Mouse (Mus musculus): ENCODE measurements at regions not wholly inside any gene's neighbourhood (a gene's known extent, or its start where the extent isn't known, plus 50 kb on each side); places are given as distances from the start of the nearest gene placed in this dataset.
A peak's percentile ranks its signal among the peaks of the same experiment; 100 is the strongest.

DNA sequence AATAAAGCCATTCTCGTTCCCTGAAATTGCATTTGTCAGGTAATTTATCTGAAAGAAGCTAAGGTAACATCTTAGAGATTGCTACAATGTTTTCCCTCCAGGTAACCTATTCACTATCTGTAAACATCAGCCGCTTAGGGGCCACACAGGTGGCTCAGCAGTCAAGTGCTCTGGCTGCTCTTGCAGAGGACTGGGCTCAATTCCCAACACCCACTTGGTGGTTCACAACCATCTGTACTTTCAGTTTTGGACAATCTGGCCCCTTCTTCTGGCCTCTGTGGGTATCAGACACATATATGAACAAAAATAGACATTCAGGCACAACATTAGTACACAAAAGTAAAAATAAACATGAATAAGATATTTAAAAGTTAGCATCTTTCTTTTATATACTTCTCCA lies 596.4 kb downstream of the Hace1 start:
- no peak for DNase-seq (ENCODE audit: extremely low spot score in 1 of 2, low spot score in 2 of 2)
- no peak for TF ChIP-seq CTCF (IDR thresholded peaks at IDR 0.05)
- intact Hi-C loops (cut with DNase I), result no loop called here
- H3K4me3 ChIP-seq, result no peak overlapping the region
- no peak overlapping the region for H3K27ac ChIP-seq

DNA sequence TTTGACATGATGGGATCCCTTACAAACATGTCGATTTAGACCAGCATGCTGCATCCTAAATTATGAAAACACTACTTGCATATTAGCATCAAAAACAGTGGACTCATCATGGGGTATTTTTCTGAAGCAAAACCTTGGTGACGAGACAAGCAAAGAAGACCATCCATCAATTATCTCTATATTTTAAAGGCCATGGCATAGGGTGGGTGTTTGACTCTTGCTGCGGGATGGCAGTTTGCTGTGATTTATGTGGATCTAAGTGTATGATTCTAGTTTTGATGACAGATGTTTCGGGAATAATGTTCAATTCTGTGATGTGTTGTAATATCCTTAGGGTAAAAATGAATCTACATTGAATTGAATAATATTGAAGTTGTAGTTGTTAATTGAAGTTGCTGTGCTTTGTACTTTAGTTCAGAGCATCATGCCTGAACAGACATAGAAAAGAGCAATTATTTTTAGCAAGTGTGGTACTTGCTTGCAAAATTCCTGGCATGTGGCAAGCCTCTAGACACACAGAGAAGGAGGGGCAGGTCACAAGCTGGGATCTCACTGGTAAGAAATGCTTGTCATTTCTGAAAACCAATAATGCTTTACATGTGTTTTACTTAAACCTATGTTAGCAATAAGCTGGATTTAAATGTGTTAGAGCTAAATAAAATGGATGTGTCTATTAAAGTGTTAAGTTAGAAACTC lies 608.3 kb downstream of the Hace1 start:
- TF ChIP-seq CTCF (IDR thresholded peaks at IDR 0.05), result no peak
- intact Hi-C loops (cut with DNase I), result no loop called here
- H3K4me3 ChIP-seq, result no peak overlapping the region
- no peak for DNase-seq (ENCODE audit: extremely low spot score in 1 of 2, low spot score in 2 of 2)
- H3K27ac ChIP-seq, result no peak overlapping the region

DNA sequence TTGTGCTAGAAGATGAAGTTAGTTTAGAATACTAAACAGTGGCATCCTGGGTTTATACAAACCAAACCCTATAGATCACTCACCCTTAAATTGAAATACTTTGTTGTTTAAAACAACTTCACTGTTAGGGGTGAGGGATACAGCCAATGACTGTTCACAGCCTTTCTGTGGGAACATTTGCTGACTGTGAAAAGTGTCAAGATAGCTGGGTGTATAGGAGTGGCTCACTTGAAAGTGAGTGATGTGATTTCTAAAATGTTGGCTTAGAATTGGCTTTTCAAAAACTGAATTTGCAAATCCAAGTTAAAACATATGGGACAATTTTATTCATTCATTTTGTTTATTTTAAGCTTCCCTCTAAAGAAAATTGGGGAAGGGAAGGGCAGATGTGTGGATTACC lies 616.5 kb downstream of the Hace1 start:
- intact Hi-C loops (cut with DNase I), result no loop called here
- no peak overlapping the region for H3K4me3 ChIP-seq
- TF ChIP-seq CTCF (IDR thresholded peaks at IDR 0.05), result no peak
- no peak overlapping the region for H3K27ac ChIP-seq
- DNase-seq (ENCODE audit: extremely low spot score in 1 of 2, low spot score in 2 of 2), result no peak

DNA sequence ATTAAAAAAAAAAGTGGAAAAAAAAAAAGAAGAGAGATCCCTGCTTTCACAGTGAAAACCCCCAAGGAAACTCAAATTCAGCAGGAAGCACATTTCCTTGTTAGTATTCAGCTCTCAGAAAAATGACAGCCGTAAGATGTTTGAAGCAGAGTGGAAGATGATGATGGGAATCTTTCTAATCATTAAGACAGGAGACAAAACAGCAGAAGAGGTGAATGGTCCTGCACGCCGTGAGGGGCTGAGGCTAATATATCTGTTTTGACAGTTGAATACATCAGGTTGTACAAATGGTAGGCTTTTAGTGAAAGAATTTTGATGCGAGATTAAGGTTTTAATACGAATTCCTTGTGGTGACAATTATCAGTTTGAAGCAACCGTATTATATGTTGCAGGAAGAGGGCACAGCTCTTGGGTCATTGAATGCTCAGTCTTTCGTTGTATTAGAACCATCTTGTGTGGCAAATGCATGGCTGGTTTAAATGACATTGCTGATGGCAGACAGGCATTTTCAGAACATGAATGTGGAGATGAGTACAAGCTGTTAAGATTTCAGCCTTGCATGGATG lies 649.3 kb downstream of the Hace1 start:
- no peak overlapping the region for H3K4me3 ChIP-seq
- DNase-seq (ENCODE audit: extremely low spot score in 1 of 2, low spot score in 2 of 2), result no peak
- intact Hi-C loops (cut with DNase I), result no loop called here
- TF ChIP-seq CTCF (IDR thresholded peaks at IDR 0.05), result no peak
- no peak overlapping the region for H3K27ac ChIP-seq

DNA sequence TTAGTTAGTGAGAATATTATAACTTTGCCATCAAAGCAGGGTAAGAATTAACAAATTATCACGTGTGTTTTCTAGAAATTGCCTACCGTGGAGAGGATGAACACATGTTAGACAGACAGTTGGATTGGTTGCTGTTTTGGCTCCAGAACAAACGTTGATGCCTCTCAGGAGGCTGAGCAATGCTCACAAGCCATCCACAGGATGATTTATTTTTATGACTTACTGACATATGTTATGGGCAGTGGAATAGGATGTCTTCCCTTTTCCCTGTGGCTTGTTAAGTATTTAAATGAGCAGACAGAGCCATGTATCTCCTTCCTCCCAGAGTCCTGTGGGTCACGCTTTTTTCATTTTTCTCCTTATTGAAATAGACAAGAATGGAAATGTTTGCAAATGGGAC lies 652.0 kb downstream of the Hace1 start:
- Histone ChIP-seq H3K27ac (no peak overlapping the region), H3K4me3 (no peak overlapping the region)
- no peak for DNase-seq (ENCODE audit: extremely low spot score in 1 of 2, low spot score in 2 of 2)
- TF ChIP-seq CTCF (IDR thresholded peaks at IDR 0.05), result no peak
- intact Hi-C loops (cut with DNase I), result no loop called here

DNA sequence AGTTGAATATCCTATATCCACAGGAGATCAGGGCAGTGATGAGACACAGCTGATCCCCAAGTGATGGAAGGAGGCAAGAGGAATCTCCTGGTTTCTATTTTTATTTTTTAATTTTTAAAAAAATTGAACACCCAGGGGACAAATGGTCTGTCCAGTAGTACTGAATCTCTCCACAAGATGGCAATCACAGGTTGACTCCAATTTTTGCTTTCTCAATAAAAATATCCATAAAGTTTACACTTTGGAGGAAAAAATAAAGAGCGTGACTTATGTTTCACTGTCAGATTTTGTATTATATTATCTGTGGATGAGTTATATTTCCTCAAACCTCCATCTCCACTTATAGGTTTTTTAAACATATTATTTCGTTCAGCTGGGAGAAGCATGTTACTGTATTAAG lies 658.0 kb downstream of the Hace1 start:
- Histone ChIP-seq H3K4me3 (no peak overlapping the region), H3K27ac (no peak overlapping the region)
- DNase-seq (ENCODE audit: extremely low spot score in 1 of 2, low spot score in 2 of 2), result no peak
- intact Hi-C loops (cut with DNase I), result loop anchor here (5.0 kb wide), 2 partner anchors 178 to 223 kb away; no protein-coding TSS in a partner anchor
- TF ChIP-seq CTCF (IDR thresholded peaks at IDR 0.05), result peak; percentile 78

DNA sequence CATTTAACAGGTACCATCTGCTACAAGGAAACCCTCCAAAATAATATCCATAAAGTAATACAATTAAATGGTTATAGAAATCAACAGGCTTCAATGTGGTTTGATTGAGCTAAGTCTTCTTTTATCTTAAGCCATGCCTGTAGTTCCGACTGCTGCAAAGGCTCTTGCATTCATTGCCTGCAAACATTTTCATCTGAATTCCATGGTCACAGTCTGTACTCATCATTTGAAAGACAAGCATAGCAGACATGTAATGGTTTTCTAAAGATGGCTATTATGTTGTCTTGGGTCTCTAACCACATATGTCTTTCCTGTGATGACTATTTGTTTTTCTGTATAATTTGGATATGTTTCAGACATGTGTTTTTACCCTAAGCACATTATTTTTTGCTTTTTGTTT lies 677.9 kb downstream of the Hace1 start:
- TF ChIP-seq CTCF (IDR thresholded peaks at IDR 0.05), result no peak
- Histone ChIP-seq H3K4me3 (no peak overlapping the region), H3K27ac (no peak overlapping the region)
- DNase-seq (ENCODE audit: extremely low spot score in 1 of 2, low spot score in 2 of 2), result no peak
- intact Hi-C loops (cut with DNase I), result no loop called here

DNA sequence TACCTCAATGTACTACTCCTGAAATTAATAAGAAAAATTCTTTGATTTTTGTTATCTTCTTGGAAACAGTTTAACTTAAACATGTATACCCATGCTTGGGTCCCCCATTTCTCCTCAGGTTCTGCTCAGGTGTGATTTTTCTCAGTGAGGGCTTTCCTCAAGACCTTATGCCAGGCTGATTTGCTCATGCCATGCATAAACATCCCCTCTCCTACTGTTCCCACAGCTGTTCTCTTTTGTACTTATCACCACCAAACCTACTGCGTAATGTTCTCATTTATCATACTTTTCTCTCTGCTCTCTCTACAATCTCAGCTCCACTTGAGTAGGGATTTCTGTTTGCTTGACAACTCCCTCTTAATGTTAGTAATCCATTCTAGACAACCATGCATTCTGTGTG lies 692.1 kb downstream of the Hace1 start:
- Histone ChIP-seq H3K4me3 (no peak overlapping the region), H3K27ac (no peak overlapping the region)
- no peak for TF ChIP-seq CTCF (IDR thresholded peaks at IDR 0.05)
- intact Hi-C loops (cut with DNase I), result no loop called here
- no peak for DNase-seq (ENCODE audit: extremely low spot score in 1 of 2, low spot score in 2 of 2)

DNA sequence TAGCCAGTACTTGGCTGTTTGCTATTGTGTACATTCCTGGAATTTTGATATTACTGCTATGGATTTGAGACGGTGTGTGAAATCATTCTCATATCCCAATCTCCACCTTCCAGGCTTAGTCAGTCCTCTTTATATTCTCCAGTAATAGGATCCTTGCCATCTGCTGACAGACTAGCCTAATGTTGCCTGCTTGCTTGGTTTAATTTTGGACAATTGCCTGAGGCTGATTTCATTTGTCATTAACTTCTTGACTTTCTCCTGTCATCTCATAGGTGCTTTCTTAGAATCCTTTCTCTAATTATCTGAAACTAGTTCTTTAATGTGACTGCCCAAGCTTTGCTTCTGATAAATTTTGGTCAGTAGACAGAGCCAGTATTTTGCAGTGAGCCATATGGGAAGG lies 696.2 kb downstream of the Hace1 start:
- no peak for TF ChIP-seq CTCF (IDR thresholded peaks at IDR 0.05)
- no peak overlapping the region for H3K27ac ChIP-seq
- intact Hi-C loops (cut with DNase I), result no loop called here
- H3K4me3 ChIP-seq, result no peak overlapping the region
- DNase-seq (ENCODE audit: extremely low spot score in 1 of 2, low spot score in 2 of 2), result no peak

DNA sequence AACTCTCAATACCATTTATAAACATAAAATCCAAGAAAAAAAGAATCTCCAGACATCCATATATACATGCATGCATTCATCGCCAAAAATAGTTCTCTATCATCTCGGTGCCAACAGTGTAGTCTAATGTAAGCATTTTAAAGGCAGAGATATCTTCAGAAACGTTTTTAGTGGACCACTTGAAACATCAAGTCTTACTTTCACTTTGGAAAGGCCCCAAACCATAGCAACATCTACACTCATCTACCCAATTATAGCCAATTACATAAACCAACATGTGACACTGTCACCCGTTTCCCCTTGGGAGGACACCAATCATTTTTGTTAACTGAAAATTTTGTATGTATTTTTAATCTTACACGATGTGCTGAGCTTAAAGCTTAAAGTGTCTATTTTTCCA lies 716.7 kb downstream of the Hace1 start:
- H3K4me3 ChIP-seq, result no peak overlapping the region
- H3K27ac ChIP-seq, result peak overlapping the region; percentile 47; the same call in 1 of the 2 replicates
- no peak for TF ChIP-seq CTCF (IDR thresholded peaks at IDR 0.05)
- DNase-seq (ENCODE audit: extremely low spot score in 1 of 2, low spot score in 2 of 2), result no peak
- intact Hi-C loops (cut with DNase I), result no loop called here

DNA sequence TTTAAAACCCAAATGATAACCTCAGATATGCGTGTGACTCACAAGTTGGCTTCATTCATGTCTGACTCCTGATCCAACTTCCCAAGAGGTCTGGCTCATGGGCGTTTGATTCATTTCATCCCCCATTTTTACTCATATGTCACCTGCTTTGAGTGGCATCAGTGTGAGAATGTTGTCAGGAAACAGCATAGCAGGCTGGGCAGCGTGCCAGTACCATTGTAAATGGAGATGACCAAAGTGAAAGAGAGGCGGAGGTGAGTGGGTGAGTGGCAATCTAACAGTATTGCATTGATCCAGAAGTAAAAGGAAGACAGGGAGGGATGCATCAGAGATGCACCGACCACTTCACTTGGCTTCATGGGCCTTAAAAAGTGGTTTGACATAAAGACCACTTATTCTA lies 720.7 kb downstream of the Hace1 start:
- DNase-seq (ENCODE audit: extremely low spot score in 1 of 2, low spot score in 2 of 2), result peak in 1 of 2 experiments; percentile 18
- TF ChIP-seq CTCF (IDR thresholded peaks at IDR 0.05), result no peak
- intact Hi-C loops (cut with DNase I), result no loop called here

DNA sequence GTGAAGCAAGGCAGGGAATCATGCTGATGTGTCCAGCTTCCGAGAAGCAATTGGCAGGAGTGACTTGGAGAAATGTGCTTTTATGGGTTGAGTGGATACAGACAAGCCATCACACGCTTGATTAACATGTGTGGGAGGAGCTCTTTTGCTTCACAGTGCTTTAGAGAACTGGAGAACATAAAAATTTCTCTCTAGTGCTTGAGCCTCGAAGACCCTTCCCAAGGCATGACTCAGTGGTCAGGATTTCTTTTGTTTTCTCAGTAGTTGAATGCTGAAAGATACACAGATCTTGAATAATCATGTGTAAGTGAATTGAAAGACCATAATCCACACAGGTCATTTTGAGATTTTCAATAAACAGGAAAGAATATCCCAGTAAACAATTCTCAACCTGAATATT lies 721.9 kb downstream of the Hace1 start:
- H3K4me3 ChIP-seq, result no peak overlapping the region
- no peak for DNase-seq (ENCODE audit: extremely low spot score in 1 of 2, low spot score in 2 of 2)
- no peak for TF ChIP-seq CTCF (IDR thresholded peaks at IDR 0.05)
- intact Hi-C loops (cut with DNase I), result no loop called here
- no peak overlapping the region for H3K27ac ChIP-seq

More for the DNA sequence above, 720.7 kb downstream of the Hace1 start:
- Histone ChIP-seq H3K4me3 (no peak overlapping the region), H3K27ac (no peak overlapping the region)

Data from left cerebral cortex, adult 2 months (tissue).